Mouse (Mus musculus): ENCODE results near the gene Msto1.

DNA sequence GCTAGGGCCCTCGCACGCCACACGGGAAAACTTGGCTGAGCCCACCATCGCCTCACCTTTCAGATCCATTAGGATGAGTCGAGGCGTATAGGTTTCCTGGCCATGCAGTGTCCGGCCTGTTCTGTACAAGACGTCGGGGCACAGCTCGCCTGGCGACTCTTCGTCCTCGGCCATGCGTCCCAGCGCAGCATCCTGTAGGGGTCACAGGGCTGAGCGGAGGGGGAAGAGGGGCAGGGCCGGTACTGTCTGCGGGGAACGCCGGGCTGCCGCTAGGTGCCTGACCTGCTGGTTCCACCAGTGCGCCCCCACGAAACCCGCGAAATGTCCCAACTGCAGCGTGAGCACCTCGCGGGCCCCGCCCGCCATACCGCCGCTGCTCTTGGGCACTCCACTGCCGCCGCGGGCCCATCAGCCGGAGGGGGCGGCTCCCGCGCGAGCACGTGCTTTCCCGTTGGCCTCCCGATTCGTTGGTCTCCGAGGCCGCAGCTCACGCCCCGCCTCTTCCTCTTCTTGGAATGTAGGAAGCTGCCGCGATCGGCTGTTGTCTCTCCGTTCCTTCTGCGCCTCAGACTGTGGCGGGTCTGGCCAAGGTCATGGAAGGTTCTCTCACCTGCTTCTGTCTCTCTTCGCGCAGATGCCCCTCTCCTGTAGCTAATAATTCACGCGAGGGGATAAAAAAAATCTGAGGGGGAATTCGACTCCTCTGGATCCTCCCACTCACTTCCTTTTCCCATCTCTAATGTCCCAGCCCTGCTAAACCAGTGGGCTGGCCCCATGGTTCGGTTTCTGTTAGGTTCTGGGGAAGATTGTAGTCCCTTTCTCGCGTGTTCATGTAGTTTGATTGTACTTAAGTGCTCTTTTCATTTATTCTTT is at the start of gene Msto1:
- TF ChIP-seq POLR2A (IDR thresholded peaks at IDR 0.05; ENCODE audit: control insufficient read depth, extremely low read depth, insufficient read depth, low read length, poor library complexity) = peak; percentile 91
- TF ChIP-seq CTCF (IDR thresholded peaks at IDR 0.05; ENCODE audit: borderline replicate concordance, control insufficient read depth, extremely low read depth, insufficient read depth, low read length, poor library complexity) = peak; percentile 56; the same call in 1 of the 2 replicates

Data from thymus, adult 2 months (tissue).